Mouse (Mus musculus): ENCODE data around the gene Chfr. TPM values are rescaled to one million over a fixed set of nuclear protein-coding genes. Genes with fewer than 3 reads are reported as not detected.
"Not testable (repeated sequence)": the region's sequence is repeated elsewhere in the genome, so short reads cannot be mapped to it uniquely, and the experiment has no call there.

Gene Chfr
- polyA plus RNA-seq, 1 experiment from 2014 or later = 102 TPM

DNA sequence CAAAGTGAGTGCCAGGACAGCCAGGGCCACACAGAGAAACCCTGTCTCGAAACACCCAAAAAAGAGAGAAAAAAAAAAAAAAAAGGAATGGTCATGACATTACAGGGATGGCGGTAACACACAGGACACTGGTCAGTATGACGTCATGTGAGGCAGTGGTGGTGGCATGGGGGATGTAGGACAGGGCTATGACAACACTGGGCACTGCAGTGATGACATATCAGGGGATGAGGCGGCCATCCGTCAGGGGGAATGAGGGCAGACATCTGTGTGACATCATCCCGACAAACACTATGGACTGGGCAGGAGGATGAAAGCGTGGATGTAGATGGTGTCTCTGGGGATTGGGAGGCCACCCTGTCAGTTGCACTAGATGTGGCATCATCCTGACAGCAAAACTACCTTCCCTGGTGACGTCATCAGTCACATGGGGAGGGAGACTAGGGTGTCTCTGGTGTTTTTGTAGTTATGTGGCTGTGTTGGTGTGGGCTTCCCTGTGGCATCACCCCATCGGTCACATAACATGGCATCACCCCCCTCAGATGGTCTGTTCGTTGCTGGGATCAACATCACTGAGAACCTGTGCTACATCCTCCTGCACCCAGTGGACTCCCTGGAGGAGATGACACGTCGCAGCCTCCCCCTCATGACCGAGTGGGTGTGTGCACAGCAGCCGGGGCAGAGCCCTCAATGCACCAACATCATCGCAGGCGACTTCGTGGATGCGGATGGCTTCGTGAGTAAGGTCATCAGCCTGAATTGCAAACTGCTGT, 32.6 kb upstream of the Chfr start:
- Histone ChIP-seq H3K36me3 (peaks cover 44% of the 10 kb centered on the region), H3K27me3 (peaks cover 6% of the 10 kb centered on the region), H3K9ac (no peak overlapping the region), H3K4me2 (no peak overlapping the region), H3K27ac (no peak overlapping the region), H3K4me1 (replicated peaks) (peaks cover 36% of the 10 kb centered on the region), H3K9me3 (no peaks in the 10 kb centered on the region), H3K4me3 (no peak overlapping the region)
- no peak for ATAC-seq (ENCODE audit: low FRiP score)
- WGBS = 97% methylated on average over 19 of the region's 19 CpGs

GRCm38 (mm10) chr5:110103901-110104615, 31.6 kb upstream of the Chfr start:
- WGBS = 96% methylated on average over 27 of the region's 27 CpGs
- H3K4me2 ChIP-seq = no peak overlapping the region
- no peak overlapping the region for H3K4me3 ChIP-seq
- ATAC-seq (ENCODE audit: low FRiP score) = no peak
- peaks cover 44% of the 10 kb centered on the region for H3K36me3 ChIP-seq
- H3K27ac ChIP-seq = no peak overlapping the region
- peaks cover 6% of the 10 kb centered on the region; the same call in 1 of the 2 replicates for H3K27me3 ChIP-seq
- H3K4me1 ChIP-seq (replicated peaks) = peaks cover 36% of the 10 kb centered on the region
- no peak overlapping the region for H3K9ac ChIP-seq
- no peaks in the 10 kb centered on the region for H3K9me3 ChIP-seq

DNA sequence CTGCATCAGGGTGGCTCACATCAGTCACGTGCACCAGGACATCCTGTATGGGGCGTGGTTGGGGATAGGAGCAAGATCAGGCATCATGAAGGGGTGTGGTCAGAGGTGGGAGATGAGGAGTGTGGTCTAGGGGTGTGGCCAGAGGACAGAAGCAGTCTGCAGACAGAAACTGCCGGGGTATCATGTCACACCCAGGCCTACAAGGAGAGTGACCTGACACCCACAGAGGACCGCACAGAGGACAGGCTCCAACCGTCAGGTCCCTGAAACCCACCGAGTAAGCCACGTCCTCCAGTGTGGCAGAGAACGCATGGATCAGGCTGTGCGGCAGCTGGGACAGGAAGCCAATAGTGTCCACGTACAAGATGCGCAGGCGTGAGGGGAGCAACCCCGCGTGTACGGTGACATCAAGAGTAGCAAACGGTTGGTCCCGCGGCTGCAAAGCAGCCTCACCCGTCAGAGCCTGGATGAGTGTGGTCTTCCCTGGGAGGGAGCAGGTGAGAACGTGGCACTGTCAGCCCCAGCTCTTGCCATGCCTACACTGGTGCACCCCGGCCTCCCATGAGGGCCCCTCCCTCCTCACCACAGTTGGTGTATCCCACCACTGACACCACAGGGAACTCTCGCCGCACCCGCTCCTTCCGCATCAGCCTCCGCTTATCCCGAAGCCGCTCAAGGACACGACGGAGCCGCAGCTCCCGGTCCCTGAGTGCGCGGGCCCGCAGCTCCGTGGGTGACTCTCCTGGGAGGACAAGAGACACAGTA, 30.8 kb upstream of the Chfr start:
- Histone ChIP-seq H3K9me3 (no peaks in the 10 kb centered on the region), H3K27me3 (peaks cover 6% of the 10 kb centered on the region; the same call in 1 of the 2 replicates), H3K4me2 (no peak overlapping the region), H3K9ac (no peak overlapping the region), H3K4me3 (no peak overlapping the region), H3K36me3 (peaks cover 44% of the 10 kb centered on the region), H3K4me1 (replicated peaks) (peaks cover 36% of the 10 kb centered on the region), H3K27ac (no peak overlapping the region)
- ATAC-seq (ENCODE audit: low FRiP score) = no peak
- WGBS = 96% methylated on average over 36 of the region's 36 CpGs

GRCm38 (mm10) chr5:110106140-110106871, 29.3 kb upstream of the Chfr start:
- 95% methylated on average over 26 of the region's 26 CpGs for WGBS
- no peak for ATAC-seq (ENCODE audit: low FRiP score)
- Histone ChIP-seq H3K4me3 (peak overlapping the region; percentile 74), H3K27me3 (peaks cover under 1% of the 10 kb centered on the region; the same call in 1 of the 2 replicates), H3K4me2 (peak overlapping the region; percentile 71), H3K4me1 (replicated peaks) (peaks cover 31% of the 10 kb centered on the region), H3K9me3 (no peaks in the 10 kb centered on the region), H3K27ac (no peak overlapping the region), H3K9ac (peak overlapping the region; percentile 84), H3K36me3 (peaks cover 44% of the 10 kb centered on the region)

DNA sequence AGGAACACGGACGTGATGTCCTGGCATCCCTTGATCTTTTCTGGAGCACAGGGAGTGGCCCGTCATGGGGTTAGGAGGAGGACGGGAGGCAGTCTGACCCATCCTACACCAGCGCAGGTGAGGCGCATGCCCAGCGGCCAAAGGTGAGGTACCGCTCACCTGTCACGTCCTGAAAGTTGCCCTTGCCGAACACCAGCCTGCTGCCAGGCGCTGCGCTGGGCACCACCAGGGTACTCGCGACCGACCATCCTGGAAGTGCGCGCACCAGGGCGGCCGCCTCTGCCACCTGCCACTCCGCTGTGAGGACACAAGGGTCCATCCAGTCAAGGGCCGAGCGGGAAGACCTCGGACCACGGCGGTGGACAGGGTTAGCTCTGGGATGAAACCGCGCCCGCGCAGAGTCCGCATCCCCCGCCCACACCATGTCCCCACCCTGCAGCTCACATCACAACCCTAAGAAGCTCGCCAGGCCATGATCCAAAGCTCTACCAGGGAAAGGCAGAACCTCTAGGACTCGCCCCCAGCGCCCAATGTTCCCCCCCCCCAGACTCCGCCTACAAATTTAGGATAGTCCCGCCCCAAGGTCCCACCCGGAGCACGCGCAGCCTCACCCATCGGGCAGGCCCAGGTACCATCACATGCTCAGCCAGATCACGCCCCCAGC, 28.6 kb upstream of the Chfr start:
- Histone ChIP-seq H3K4me1 (replicated peaks) (peaks cover 24% of the 10 kb centered on the region), H3K9ac (peak overlapping the region; percentile 84), H3K36me3 (peaks cover 50% of the 10 kb centered on the region), H3K4me3 (peak overlapping the region; percentile 74), H3K4me2 (peak overlapping the region; percentile 71), H3K27me3 (no peaks in the 10 kb centered on the region), H3K9me3 (no peaks in the 10 kb centered on the region), H3K27ac (peak overlapping the region; percentile 97)
- 16% methylated on average over 41 of the region's 41 CpGs for WGBS
- ATAC-seq (ENCODE audit: low FRiP score) = peak; percentile 19

DNA sequence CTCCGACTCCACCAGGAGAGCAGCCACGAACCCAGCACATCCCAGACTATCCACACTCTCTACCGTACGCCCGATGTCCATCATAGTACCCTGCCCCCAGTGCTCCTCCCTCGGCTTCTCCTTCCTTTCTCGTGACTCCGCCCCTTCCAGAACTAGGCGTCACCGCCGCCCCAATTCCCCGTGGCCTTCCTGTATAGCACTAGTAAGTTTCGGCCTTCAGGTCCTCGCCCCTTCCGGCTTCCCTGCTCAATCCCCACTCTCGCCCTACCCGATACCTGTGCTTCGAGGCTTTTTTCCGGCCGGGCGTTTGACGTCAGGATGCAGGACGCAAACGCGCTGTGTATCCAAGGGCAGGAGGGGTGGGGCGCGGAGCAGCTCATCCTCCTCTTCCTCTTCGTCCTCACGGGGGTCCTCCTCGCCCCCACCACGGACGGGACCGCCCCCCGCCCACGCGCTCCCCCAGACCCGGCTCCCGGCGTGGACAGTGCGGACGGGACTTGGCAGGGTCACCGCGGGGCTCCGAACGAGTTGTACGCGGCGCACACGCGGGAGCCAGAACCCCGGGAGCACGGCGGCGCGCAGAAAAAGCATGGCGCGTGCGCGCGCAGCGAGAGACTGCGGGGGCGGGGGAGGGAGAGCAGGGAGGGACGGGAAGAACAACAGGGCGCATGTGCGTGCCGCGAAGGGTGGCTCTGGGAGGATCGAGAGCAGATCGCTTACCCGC, 27.9 kb upstream of the Chfr start, which contains the start of gene Gtpbp6:
Gene Gtpbp6, minus strand, starts transcription at position 617 of the 724 bp plus-strand sequence.
- peak within 1 kb of the TSS; percentile 97 for H3K27ac ChIP-seq
- peaks cover 48% of the 10 kb centered on the region for H3K36me3 ChIP-seq
- peak; percentile 80 for ATAC-seq (ENCODE audit: low FRiP score)
- H3K9ac ChIP-seq = peak within 1 kb of the TSS; percentile 84
- H3K9me3 ChIP-seq = no peaks in the 10 kb centered on the region
- peak within 1 kb of the TSS; percentile 74 for H3K4me3 ChIP-seq
- H3K27me3 ChIP-seq = no peaks in the 10 kb centered on the region
- WGBS = under 1% methylated on average over 66 of the region's 71 CpGs
- H3K4me1 ChIP-seq (replicated peaks) = peaks cover 23% of the 10 kb centered on the region
- H3K4me2 ChIP-seq = peak within 1 kb of the TSS; percentile 71

DNA sequence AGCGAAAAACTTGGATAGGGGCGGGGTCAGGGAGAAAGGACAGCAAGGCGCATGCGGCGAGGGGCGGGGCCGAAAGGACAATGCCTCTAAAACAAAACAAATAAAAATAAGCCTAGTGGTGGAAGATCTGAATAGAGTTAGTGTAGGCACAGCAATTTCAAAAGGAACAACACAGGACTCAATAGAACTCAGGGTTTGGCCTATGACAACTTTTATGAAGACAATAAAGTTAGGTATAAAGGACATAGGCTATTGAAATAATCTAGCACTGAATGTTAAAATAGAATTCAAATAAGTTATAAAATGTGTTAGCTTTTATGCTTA, 27.4 kb upstream of the Chfr start:
- Histone ChIP-seq H3K27ac (peak overlapping the region; percentile 97), H3K4me1 (replicated peaks) (peaks cover 23% of the 10 kb centered on the region), H3K27me3 (no peaks in the 10 kb centered on the region), H3K36me3 (peaks cover 48% of the 10 kb centered on the region), H3K9me3 (no peaks in the 10 kb centered on the region), H3K4me3 (peak overlapping the region; percentile 74), H3K4me2 (peak overlapping the region; percentile 71), H3K9ac (no peak overlapping the region)
- ATAC-seq (ENCODE audit: low FRiP score) = no peak
- WGBS = 0% methylated on average over 7 of the region's 7 CpGs

DNA sequence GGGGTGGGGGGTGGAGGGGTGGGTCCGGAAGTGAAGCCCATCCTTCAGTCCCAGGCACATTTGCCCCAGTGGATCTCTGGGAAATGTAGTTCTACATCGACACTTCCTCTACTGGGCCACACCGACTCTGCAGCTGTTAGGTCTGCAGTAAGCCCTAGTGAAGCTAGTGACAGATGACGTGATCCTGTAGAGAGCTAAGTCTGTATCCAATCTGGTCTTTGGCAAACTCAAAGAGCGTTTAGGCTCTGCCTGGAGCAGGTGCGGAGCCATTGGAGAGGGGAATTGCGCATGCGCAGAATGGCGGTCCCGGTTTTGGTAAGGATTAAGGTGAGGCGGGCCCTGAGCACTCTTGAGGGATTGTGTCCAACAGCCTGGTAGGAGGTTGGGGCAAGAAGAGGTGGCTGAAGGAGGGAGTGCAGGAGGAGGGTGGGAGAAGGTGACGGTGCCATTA, 25.6 kb upstream of the Chfr start, which contains the start of gene Zfp605:
Gene Zfp605, plus strand, starts transcription at position 102 of the 451 bp plus-strand sequence.
- H3K36me3 ChIP-seq = peaks cover 45% of the 10 kb centered on the region
- no peaks in the 10 kb centered on the region for H3K27me3 ChIP-seq
- peak within 1 kb of the TSS; percentile 91 for H3K27ac ChIP-seq
- H3K4me2 ChIP-seq = peak within 1 kb of the TSS; percentile 75
- peak within 1 kb of the TSS; percentile 85 for H3K9ac ChIP-seq
- peak within 1 kb of the TSS; percentile 65 for H3K4me3 ChIP-seq
- ATAC-seq (ENCODE audit: low FRiP score) = peak; percentile 76
- WGBS = under 1% methylated on average over 12 of the region's 12 CpGs
- H3K9me3 ChIP-seq = no peaks in the 10 kb centered on the region
- peaks cover 23% of the 10 kb centered on the region for H3K4me1 ChIP-seq (replicated peaks)

DNA sequence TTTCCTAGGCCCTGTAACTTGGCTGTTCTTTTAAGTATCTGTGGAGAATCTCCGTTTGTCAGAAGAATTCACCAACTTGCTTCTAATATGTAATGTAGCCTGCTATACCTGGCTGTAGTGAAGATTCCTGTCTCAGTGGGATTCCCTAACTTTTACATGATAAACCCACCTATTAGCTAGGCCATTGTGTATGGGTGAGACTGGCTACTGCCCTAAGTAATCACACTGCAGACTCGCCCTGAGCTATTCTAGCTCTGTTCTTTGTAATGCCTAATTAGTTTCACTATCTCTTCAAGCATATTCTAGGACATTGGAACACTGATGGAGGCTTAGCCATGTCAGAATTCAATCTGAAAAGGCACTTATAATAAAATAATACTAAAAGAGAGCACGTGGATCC, 13.3 kb upstream of the Chfr start:
- H3K9me3 ChIP-seq; ATAC-seq (ENCODE audit: low FRiP score); H3K27ac ChIP-seq; H3K27me3 ChIP-seq; H3K4me1 ChIP-seq (replicated peaks); H3K4me3 ChIP-seq; H3K9ac ChIP-seq; H3K4me2 ChIP-seq: not testable (repeated sequence)
- peaks cover 81% of the 10 kb centered on the region for H3K36me3 ChIP-seq
- WGBS = 89% methylated on average over 3 of the region's 3 CpGs

DNA sequence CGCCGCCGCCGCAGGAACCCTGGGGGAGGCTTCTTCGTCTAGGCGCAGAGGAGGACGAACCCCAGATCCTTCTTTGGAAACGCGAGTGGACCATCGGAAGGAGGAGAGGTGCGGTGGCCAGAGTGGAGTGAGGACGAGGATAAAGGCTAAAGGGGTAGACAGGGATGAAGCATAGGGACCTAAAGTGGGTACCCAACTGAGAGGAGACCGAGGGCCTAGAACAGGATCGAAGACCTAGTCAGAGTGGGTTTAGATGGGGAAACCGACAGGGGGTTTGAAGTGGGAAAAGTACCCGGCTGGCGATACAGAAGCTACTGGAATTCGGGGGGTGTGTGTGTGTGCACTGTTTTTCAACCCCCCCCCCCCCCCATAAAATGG, 434 bp downstream of the Chfr start:
- 7% methylated on average over 18 of the region's 18 CpGs for WGBS
- H3K36me3 ChIP-seq = peaks cover 25% of the 10 kb centered on the region
- H3K4me2 ChIP-seq = peak overlapping the region; percentile 70
- H3K9me3 ChIP-seq = no peaks in the 10 kb centered on the region
- no peaks in the 10 kb centered on the region for H3K27me3 ChIP-seq
- peak overlapping the region; percentile 87 for H3K27ac ChIP-seq
- peak overlapping the region; percentile 86 for H3K9ac ChIP-seq
- peak overlapping the region; percentile 88 for H3K4me3 ChIP-seq
- ATAC-seq (ENCODE audit: low FRiP score) = peak; percentile 72
- peaks cover 13% of the 10 kb centered on the region; the same call in 1 of the 2 replicates for H3K4me1 ChIP-seq (replicated peaks)

- ATAC-seq (ENCODE audit: low FRiP score) = no peak
- Histone ChIP-seq H3K4me3 (no peak overlapping the region), H3K9me3 (no peaks in the 10 kb centered on the region), H3K4me2 (no peak overlapping the region), H3K27me3 (no peaks in the 10 kb centered on the region), H3K4me1 (replicated peaks) (peaks cover 13% of the 10 kb centered on the region; the same call in 1 of the 2 replicates), H3K36me3 (peaks cover 36% of the 10 kb centered on the region), H3K27ac (no peak overlapping the region), H3K9ac (no peak overlapping the region)
- 100% methylated on average over 3 of the region's 3 CpGs for WGBS
These were observed 2.2 kb downstream of the Chfr start for GRCm38 (mm10) chr5:110137816-110138215.

All from hindbrain, embryonic 13.5 days (tissue).